Mouse (Mus musculus): ENCODE results near the gene Adprhl1. TPM values are rescaled to one million over a fixed set of nuclear protein-coding genes. Genes with fewer than 3 reads are reported as not detected.
A peak's percentile ranks its signal among the peaks of the same experiment; 100 is the strongest.

Gene Adprhl1
- polyA plus RNA-seq, 1 experiment from 2014 or later: not detected

DNA sequence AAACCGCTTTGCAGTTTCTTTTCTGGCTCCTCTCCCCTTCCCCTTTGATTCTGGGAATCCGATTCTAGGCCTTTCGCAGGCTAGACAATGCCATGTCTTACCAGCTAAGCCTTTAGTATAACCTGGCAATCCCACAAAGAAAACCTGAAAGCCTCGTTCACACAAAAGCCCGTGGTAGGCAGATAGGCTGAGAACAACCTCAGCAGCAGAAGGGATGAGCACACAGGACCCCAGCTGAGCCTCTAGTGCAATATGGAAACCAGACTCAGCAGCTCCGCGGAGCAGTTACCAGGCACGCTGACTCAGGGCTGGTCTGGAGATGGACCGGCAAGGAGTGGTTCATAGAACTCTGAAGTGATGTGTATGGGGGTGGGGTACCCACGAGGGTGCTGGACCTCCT lies 59.1 kb downstream of the Adprhl1 start:
- H3K9me3 ChIP-seq (ENCODE audit: control insufficient read depth, low read length): no peaks in the 10 kb centered on the region
- H3K27me3 ChIP-seq (ENCODE audit: control insufficient read depth, insufficient read depth, low read length): peaks cover 6% of the 10 kb centered on the region; the same call in 1 of the 2 replicates
- 20% methylated on average over 10 of the region's 10 CpGs for WGBS
- no peak overlapping the region for H3K4me3 ChIP-seq (ENCODE audit: low read depth, low read length)
- peak overlapping the region; percentile 17; the same call in 1 of the 2 replicates for H3K4me2 ChIP-seq
- H3K36me3 ChIP-seq (ENCODE audit: control insufficient read depth, insufficient read depth, low read length): no peaks in the 10 kb centered on the region
- peak overlapping the region; percentile 39 for H3K9ac ChIP-seq (ENCODE audit: low read length)
- DNase-seq (ENCODE audit: low spot score, missing footprints): peak; percentile 93
- no peak for ATAC-seq (ENCODE audit: low FRiP score)
- H3K27ac ChIP-seq (ENCODE audit: low read depth, low read length): peak overlapping the region; percentile 35; the same call in 1 of the 2 replicates
- H3K4me1 ChIP-seq (ENCODE audit: control insufficient read depth, insufficient read depth, low read length): 0 out of 2 replicates have a peak, but pooled peaks cover 3% of the 10 kb centered on the region

DNA sequence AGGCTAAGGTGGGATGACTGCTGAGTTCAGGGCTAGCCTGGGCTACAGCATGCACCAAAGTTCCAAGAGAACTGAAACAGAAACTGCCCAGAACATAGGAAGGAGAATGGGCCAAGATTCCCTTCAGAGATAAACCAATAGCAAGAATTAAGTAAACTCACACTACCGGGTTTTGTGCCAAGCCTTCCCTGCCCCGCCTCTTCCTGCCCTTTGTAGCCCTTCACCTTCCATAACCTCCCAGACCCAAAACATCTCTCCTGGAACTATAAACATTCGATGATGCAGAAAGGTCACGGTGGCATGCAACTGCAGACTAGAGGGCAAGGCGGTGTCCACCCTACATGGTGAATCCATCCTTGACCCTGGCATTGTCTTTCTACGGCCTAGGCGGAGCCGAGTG lies 63.7 kb downstream of the Adprhl1 start:
- WGBS: 88% methylated on average over 8 of the region's 8 CpGs
- no peak overlapping the region for H3K4me3 ChIP-seq (ENCODE audit: low read depth, low read length)
- H3K9ac ChIP-seq (ENCODE audit: low read length): no peak overlapping the region
- H3K4me2 ChIP-seq: no peak overlapping the region
- H3K9me3 ChIP-seq (ENCODE audit: control insufficient read depth, low read length): no peaks in the 10 kb centered on the region
- no peak for DNase-seq (ENCODE audit: low spot score, missing footprints)
- ATAC-seq (ENCODE audit: low FRiP score): no peak
- no peaks in the 10 kb centered on the region for H3K36me3 ChIP-seq (ENCODE audit: control insufficient read depth, insufficient read depth, low read length)
- no peaks in the 10 kb centered on the region for H3K27me3 ChIP-seq (ENCODE audit: control insufficient read depth, insufficient read depth, low read length)
- no peaks in the 10 kb centered on the region for H3K4me1 ChIP-seq (ENCODE audit: control insufficient read depth, insufficient read depth, low read length)
- no peak overlapping the region for H3K27ac ChIP-seq (ENCODE audit: low read depth, low read length)

- Histone ChIP-seq H3K4me2 (no peak overlapping the region), H3K4me1 (ENCODE audit: control insufficient read depth, insufficient read depth, low read length) (no peaks in the 10 kb centered on the region), H3K9me3 (ENCODE audit: control insufficient read depth, low read length) (no peaks in the 10 kb centered on the region), H3K36me3 (ENCODE audit: control insufficient read depth, insufficient read depth, low read length) (no peaks in the 10 kb centered on the region), H3K9ac (ENCODE audit: low read length) (no peak overlapping the region), H3K27ac (ENCODE audit: low read depth, low read length) (no peak overlapping the region), H3K4me3 (ENCODE audit: low read depth, low read length) (no peak overlapping the region), H3K27me3 (ENCODE audit: control insufficient read depth, insufficient read depth, low read length) (no peaks in the 10 kb centered on the region)
- ATAC-seq (ENCODE audit: low FRiP score): no peak
- 90% methylated on average over 1 of the region's 1 CpGs for WGBS
- DNase-seq (ENCODE audit: low spot score, missing footprints): peak; percentile 14
Observed at GRCm38 (mm10) chr8:13188857-13189256, 65.1 kb downstream of the Adprhl1 start.

DNA sequence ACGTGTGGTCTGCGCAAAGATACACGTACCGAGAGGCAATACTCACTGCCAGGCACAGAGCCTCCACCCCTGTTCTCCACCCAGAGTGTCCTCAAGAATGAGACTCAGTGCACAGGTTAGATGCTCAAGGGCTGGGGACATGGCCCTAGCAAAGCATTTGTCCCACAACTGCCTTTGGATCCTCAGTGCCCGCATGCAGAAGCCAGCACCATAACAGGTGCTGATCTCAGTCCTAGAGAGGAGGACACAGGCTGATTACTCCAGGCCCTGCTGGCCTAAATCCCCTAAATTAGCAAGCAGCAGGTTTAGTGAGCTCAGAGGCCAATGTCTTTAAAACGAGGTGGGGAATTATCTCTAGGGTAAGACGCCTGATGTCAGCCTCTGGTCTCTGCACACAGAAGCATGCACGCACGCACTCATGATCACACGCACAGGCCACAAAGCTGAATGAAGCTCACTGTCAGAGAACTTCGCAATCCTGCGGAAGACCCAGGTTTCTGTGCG lies 65.9 kb downstream of the Adprhl1 start:
- H3K4me2 ChIP-seq: no peak overlapping the region
- DNase-seq (ENCODE audit: low spot score, missing footprints) (peak; percentile 70), ATAC-seq (ENCODE audit: low FRiP score) (no peak)
- no peaks in the 10 kb centered on the region for H3K9me3 ChIP-seq (ENCODE audit: control insufficient read depth, low read length)
- no peaks in the 10 kb centered on the region for H3K4me1 ChIP-seq (ENCODE audit: control insufficient read depth, insufficient read depth, low read length)
- H3K27me3 ChIP-seq (ENCODE audit: control insufficient read depth, insufficient read depth, low read length): no peaks in the 10 kb centered on the region
- H3K9ac ChIP-seq (ENCODE audit: low read length): no peak overlapping the region
- no peaks in the 10 kb centered on the region for H3K36me3 ChIP-seq (ENCODE audit: control insufficient read depth, insufficient read depth, low read length)
- no peak overlapping the region for H3K27ac ChIP-seq (ENCODE audit: low read depth, low read length)
- H3K4me3 ChIP-seq (ENCODE audit: low read depth, low read length): no peak overlapping the region
- 87% methylated on average over 13 of the region's 13 CpGs for WGBS

GRCm38 (mm10) chr8:13187638-13188037 lies 66.3 kb downstream of the Adprhl1 start:
- WGBS: 67% methylated on average over 7 of the region's 7 CpGs
- no peak overlapping the region for H3K27ac ChIP-seq (ENCODE audit: low read depth, low read length)
- H3K27me3 ChIP-seq (ENCODE audit: control insufficient read depth, insufficient read depth, low read length): no peaks in the 10 kb centered on the region
- no peak overlapping the region for H3K4me2 ChIP-seq
- no peaks in the 10 kb centered on the region for H3K36me3 ChIP-seq (ENCODE audit: control insufficient read depth, insufficient read depth, low read length)
- DNase-seq (ENCODE audit: low spot score, missing footprints) (peak; percentile 45), ATAC-seq (ENCODE audit: low FRiP score) (no peak)
- no peak overlapping the region for H3K4me3 ChIP-seq (ENCODE audit: low read depth, low read length)
- no peaks in the 10 kb centered on the region for H3K9me3 ChIP-seq (ENCODE audit: control insufficient read depth, low read length)
- no peak overlapping the region for H3K9ac ChIP-seq (ENCODE audit: low read length)
- H3K4me1 ChIP-seq (ENCODE audit: control insufficient read depth, insufficient read depth, low read length): no peaks in the 10 kb centered on the region

- no peak overlapping the region for H3K4me3 ChIP-seq (ENCODE audit: low read depth, low read length)
- DNase-seq (ENCODE audit: low spot score, missing footprints) (peak; percentile 54), ATAC-seq (ENCODE audit: low FRiP score) (no peak)
- H3K4me1 ChIP-seq (ENCODE audit: control insufficient read depth, insufficient read depth, low read length): no peaks in the 10 kb centered on the region
- H3K9ac ChIP-seq (ENCODE audit: low read length): no peak overlapping the region
- no peaks in the 10 kb centered on the region for H3K36me3 ChIP-seq (ENCODE audit: control insufficient read depth, insufficient read depth, low read length)
- no peaks in the 10 kb centered on the region for H3K27me3 ChIP-seq (ENCODE audit: control insufficient read depth, insufficient read depth, low read length)
- H3K27ac ChIP-seq (ENCODE audit: low read depth, low read length): no peak overlapping the region
- no peaks in the 10 kb centered on the region for H3K9me3 ChIP-seq (ENCODE audit: control insufficient read depth, low read length)
- 80% methylated on average over 9 of the region's 9 CpGs for WGBS
- no peak overlapping the region for H3K4me2 ChIP-seq
Observed at GRCm38 (mm10) chr8:13187229-13187628, 66.7 kb downstream of the Adprhl1 start.

DNA sequence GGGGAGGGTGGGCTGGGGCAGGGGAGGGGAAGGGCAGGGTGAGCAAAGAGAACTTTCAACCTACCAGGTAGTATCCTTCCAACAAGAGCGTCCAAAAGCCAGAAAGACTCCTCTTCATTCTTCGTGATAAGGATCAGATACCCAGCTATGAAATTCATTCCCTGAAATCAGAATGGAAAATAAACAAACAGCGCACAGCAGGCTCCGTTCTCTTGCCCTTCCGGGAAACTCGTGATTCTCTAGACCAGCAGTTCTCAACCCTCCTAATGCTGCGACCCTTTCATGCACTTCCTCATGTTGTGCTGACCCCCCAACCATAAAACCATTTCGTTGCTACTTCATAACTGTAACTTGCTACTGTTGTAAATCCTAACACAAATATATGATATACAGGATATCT lies 67.1 kb downstream of the Adprhl1 start:
- H3K9me3 ChIP-seq (ENCODE audit: control insufficient read depth, low read length): no peaks in the 10 kb centered on the region
- no peak overlapping the region for H3K4me2 ChIP-seq
- no peak for DNase-seq (ENCODE audit: low spot score, missing footprints)
- no peaks in the 10 kb centered on the region for H3K36me3 ChIP-seq (ENCODE audit: control insufficient read depth, insufficient read depth, low read length)
- WGBS: 87% methylated on average over 8 of the region's 8 CpGs
- no peak overlapping the region for H3K9ac ChIP-seq (ENCODE audit: low read length)
- no peak overlapping the region for H3K27ac ChIP-seq (ENCODE audit: low read depth, low read length)
- no peak for ATAC-seq (ENCODE audit: low FRiP score)
- no peak overlapping the region for H3K4me3 ChIP-seq (ENCODE audit: low read depth, low read length)
- no peaks in the 10 kb centered on the region for H3K27me3 ChIP-seq (ENCODE audit: control insufficient read depth, insufficient read depth, low read length)
- H3K4me1 ChIP-seq (ENCODE audit: control insufficient read depth, insufficient read depth, low read length): no peaks in the 10 kb centered on the region

DNA sequence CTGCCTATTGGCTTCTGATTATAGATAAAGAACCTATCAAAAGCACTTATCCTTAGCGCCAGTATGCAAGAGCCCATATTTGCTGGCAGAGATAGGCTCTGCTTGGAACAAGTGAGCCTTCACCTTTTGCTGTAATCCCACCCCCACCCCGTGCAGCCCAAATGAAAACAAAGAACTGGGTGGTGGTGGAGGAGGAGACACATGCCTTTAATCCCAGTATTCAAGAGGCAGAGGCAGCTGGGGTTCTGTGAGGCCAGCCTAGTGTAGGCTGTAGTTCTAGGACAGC lies 72.3 kb downstream of the Adprhl1 start:
- Histone ChIP-seq H3K36me3 (ENCODE audit: control insufficient read depth, insufficient read depth, low read length) (peaks cover under 1% of the 10 kb centered on the region; the same call in 1 of the 2 replicates), H3K4me3 (ENCODE audit: low read depth, low read length) (no peak overlapping the region), H3K27me3 (ENCODE audit: control insufficient read depth, insufficient read depth, low read length) (no peaks in the 10 kb centered on the region), H3K4me2 (no peak overlapping the region), H3K9ac (ENCODE audit: low read length) (no peak overlapping the region), H3K4me1 (ENCODE audit: control insufficient read depth, insufficient read depth, low read length) (no peaks in the 10 kb centered on the region), H3K9me3 (ENCODE audit: control insufficient read depth, low read length) (no peaks in the 10 kb centered on the region), H3K27ac (ENCODE audit: low read depth, low read length) (no peak overlapping the region)
- no peak for ATAC-seq (ENCODE audit: low FRiP score)
- no peak for DNase-seq (ENCODE audit: low spot score, missing footprints)
- 45% methylated on average over 2 of the region's 2 CpGs for WGBS

GRCm38 (mm10) chr8:13180911-13181690 lies 72.9 kb downstream of the Adprhl1 start:
- ATAC-seq (ENCODE audit: low FRiP score): no peak
- H3K4me3 ChIP-seq (ENCODE audit: low read depth, low read length): no peak overlapping the region
- no peak overlapping the region for H3K9ac ChIP-seq (ENCODE audit: low read length)
- H3K27me3 ChIP-seq (ENCODE audit: control insufficient read depth, insufficient read depth, low read length): no peaks in the 10 kb centered on the region
- no peaks in the 10 kb centered on the region for H3K4me1 ChIP-seq (ENCODE audit: control insufficient read depth, insufficient read depth, low read length)
- no peak overlapping the region for H3K4me2 ChIP-seq
- peaks cover 4% of the 10 kb centered on the region; the same call in 1 of the 2 replicates for H3K36me3 ChIP-seq (ENCODE audit: control insufficient read depth, insufficient read depth, low read length)
- 82% methylated on average over 18 of the region's 18 CpGs for WGBS
- no peaks in the 10 kb centered on the region for H3K9me3 ChIP-seq (ENCODE audit: control insufficient read depth, low read length)
- H3K27ac ChIP-seq (ENCODE audit: low read depth, low read length): no peak overlapping the region
- no peak for DNase-seq (ENCODE audit: low spot score, missing footprints)

Measured in midbrain, embryonic 11.5 days (tissue).